ENCODE assay signal across 11 mouse cellular contexts in the genomic region with DNA sequence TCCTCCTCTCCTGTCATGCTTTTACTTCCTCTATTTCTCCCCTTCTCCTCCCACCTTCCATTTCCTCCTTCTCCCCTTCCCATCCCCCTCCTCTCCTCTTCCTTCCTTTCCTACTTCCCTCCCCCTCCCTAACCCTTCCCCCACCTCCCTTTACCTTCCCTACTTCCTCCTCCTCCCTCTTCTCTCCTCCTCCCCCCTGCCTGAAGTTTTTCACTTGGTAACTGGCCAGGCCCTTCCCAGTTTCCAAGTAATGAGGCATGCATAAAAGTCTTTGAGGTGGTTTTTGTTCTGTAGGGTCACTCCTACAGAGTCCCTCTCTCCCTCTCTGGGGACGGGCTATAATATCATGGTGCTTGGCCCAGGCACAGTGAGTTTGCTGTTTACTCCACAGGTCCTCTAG. TPM values are rescaled to one million over a fixed set of nuclear protein-coding genes. Genes with fewer than 3 reads are reported as not detected.
DNase-seq lines count a peak whose midpoint lies in the region; ATAC-seq lines count a peak whose summit lies in the region.
"Had no signal": no experiment of that assay in that cellular context is flagged by ENCODE, and none has a peak within 500 bp of the region (broad histone marks: within the 10 kb centered on the region; RNA-seq: fewer than 3 reads in every experiment).

No protein-coding gene starts in this region.

- 31% methylated on average over 1 of the region's 1 CpGs for WGBS in heart, embryonic 12.5 days
- WGBS in embryonic facial prominence, embryonic 14.5 days, result 53% methylated on average over 1 of the region's 1 CpGs
- 18% methylated on average over 1 of the region's 1 CpGs for WGBS in macrophage (ENCODE audit: missing documents)

- H3K4me2 ChIP-seq in heart, embryonic 12.5 days, result no peak overlapping the region
- H3K4me2 ChIP-seq in embryonic facial prominence, embryonic 14.5 days (ENCODE audit: low read depth, low read length), result no peak overlapping the region

- H3K36me3 ChIP-seq in heart, embryonic 12.5 days, result no peaks in the 10 kb centered on the region
- H3K36me3 ChIP-seq in embryonic facial prominence, embryonic 14.5 days (ENCODE audit: control insufficient read depth, insufficient read depth, low read length), result no peaks in the 10 kb centered on the region
- no peaks in the 10 kb centered on the region for H3K36me3 ChIP-seq in macrophage (ENCODE audit: inconsistent target)

- no peak overlapping the region for H3K4me3 ChIP-seq in heart, embryonic 12.5 days
- no peak overlapping the region for H3K4me3 ChIP-seq in embryonic facial prominence, embryonic 14.5 days (ENCODE audit: low read depth, low read length)
- no peak overlapping the region for H3K4me3 ChIP-seq in macrophage (ENCODE audit: inconsistent target)

- ATAC-seq in heart, embryonic 12.5 days (ENCODE audit: insufficient number of reproducible peaks, low FRiP score), result no peak
- ATAC-seq in embryonic facial prominence, embryonic 14.5 days (ENCODE audit: low read depth), result no peak; the same call in 1 of the 2 replicates
- ATAC-seq: forebrain, postnatal 0 days had no signal

- H3K9ac ChIP-seq in heart, embryonic 12.5 days, result no peak overlapping the region
- no peak overlapping the region for H3K9ac ChIP-seq in embryonic facial prominence, embryonic 14.5 days (ENCODE audit: low read depth, low read length)
- H3K9ac ChIP-seq: forebrain, postnatal 0 days had no signal

- DNase-seq in heart, adult 18-20 months, result no peak
- peak; percentile 38 for DNase-seq in embryonic facial prominence, embryonic 14.5 days (ENCODE audit: low spot score)
- DNase-seq in kidney, postnatal 36 days, result peak; percentile 39 to 45
- DNase-seq in MN1 (ENCODE audit: low spot score), result no peak
- no peak for DNase-seq in cerebellum, postnatal 4 days (ENCODE audit: low spot score in 2 of 2)
- DNase-seq in thymus, adult 18-20 months, result no peak
- DNase-seq: adrenal gland, postnatal 10 days; forebrain, postnatal 0 days had no signal

- H3K9me3 ChIP-seq in heart, embryonic 12.5 days (replicated peaks), result no peaks in the 10 kb centered on the region
- H3K9me3 ChIP-seq in embryonic facial prominence, embryonic 14.5 days (ENCODE audit: control insufficient read depth, low read length), result peaks cover 6% of the 10 kb centered on the region

- H3K4me1 ChIP-seq in heart, embryonic 12.5 days (replicated peaks), result peaks cover 63% of the 10 kb centered on the region
- H3K4me1 ChIP-seq in embryonic facial prominence, embryonic 14.5 days (ENCODE audit: control insufficient read depth, insufficient read depth, low read length), result peaks cover 18% of the 10 kb centered on the region

- peak overlapping the region; percentile 72 for H3K27ac ChIP-seq in heart, embryonic 12.5 days (ENCODE audit: poor library complexity, severe bottlenecking)
- peak overlapping the region; percentile 28; the same call in 1 of the 2 replicates for H3K27ac ChIP-seq in embryonic facial prominence, embryonic 14.5 days (replicated peaks; ENCODE audit: low read depth, low read length)
- peak overlapping the region; percentile 14; the same call in 1 of the 2 replicates for H3K27ac ChIP-seq in macrophage

- no peaks in the 10 kb centered on the region for H3K79me2 ChIP-seq in macrophage (ENCODE audit: inconsistent target)

- no peaks in the 10 kb centered on the region for H3K27me3 ChIP-seq in heart, embryonic 12.5 days (replicated peaks)
- no peaks in the 10 kb centered on the region for H3K27me3 ChIP-seq in embryonic facial prominence, embryonic 14.5 days (replicated peaks; ENCODE audit: control insufficient read depth, insufficient read depth, low read length)

RNA-seq across cellular contexts. Expression of a gene that starts 13.2 kb away (rescaled TPM):
- polyA plus RNA-seq in heart, embryonic 12.5 days (2016; fragmentation: Nextera tagmentation; extraction: Ambion mirVana), result 12.9 and 15.8 TPM in 2 replicates
- total RNA-seq in heart, adult 18-20 months (2021), result 10 to 100 TPM; 33.8 to 36.4 TPM
- polyA plus RNA-seq in embryonic facial prominence, embryonic 14.5 days (2014; fragmentation: Nextera tagmentation; extraction: Ambion mirVana), result 1.9 and 2.0 TPM in 2 replicates
- total RNA-seq in macrophage (2018; cell fraction: chromatin; rRNA removed), result 1 to 10 TPM in 4 of 26 experiments, under 1 TPM in 7, not detected in 15; 0.31 to 4.2 (median 0.82) TPM
- under 1 TPM in 24 of 26 experiments, not detected in 2; 0.03 to 0.24 (median 0.09) TPM for total RNA-seq in macrophage (2018; cell fraction: cytosol; rRNA removed)
- 1 to 10 TPM in 1 of 26 experiments, under 1 TPM in 4, not detected in 21; 0.15 to 1.2 (median 0.67) TPM for total RNA-seq in macrophage (2018; cell fraction: nucleus; rRNA removed)
- polyA plus RNA-seq in macrophage (2018), result 0.07 to 0.32 TPM in 2 of 3 replicates, not detected in the other

RNA-seq across cellular contexts. Expression of a gene that starts 25.0 kb away (rescaled TPM):
- 3.8 and 4.3 TPM in 2 replicates for polyA plus RNA-seq in heart, embryonic 12.5 days (2016; fragmentation: Nextera tagmentation; extraction: Ambion mirVana)
- total RNA-seq in heart, adult 18-20 months (2021), result under 1 TPM in 1 of 2 experiments, not detected in 1; 0.10 TPM
- polyA plus RNA-seq in embryonic facial prominence, embryonic 14.5 days (2014; fragmentation: Nextera tagmentation; extraction: Ambion mirVana), result 14.7 and 18.2 TPM in 2 replicates
- under 1 TPM in 1 of 26 experiments, not detected in 25; 0.35 TPM for total RNA-seq in macrophage (2018; cell fraction: chromatin; rRNA removed)
- total RNA-seq in macrophage (2018; cell fraction: cytosol; rRNA removed), result not detected
- not detected for total RNA-seq in macrophage (2018; cell fraction: nucleus; rRNA removed)
- not detected in 3 replicates for polyA plus RNA-seq in macrophage (2018)
- polyA plus RNA-seq: cortical plate, adult 2 months had no signal

RNA-seq across cellular contexts. Expression of a gene that starts 50.4 kb away (rescaled TPM):
- polyA plus RNA-seq in heart, embryonic 12.5 days (2016; fragmentation: Nextera tagmentation; extraction: Ambion mirVana), result 57.1 and 61.7 TPM in 2 replicates
- 10 to 100 TPM; 13.1 to 14.9 TPM for total RNA-seq in heart, adult 18-20 months (2021)
- polyA plus RNA-seq in embryonic facial prominence, embryonic 14.5 days (2014; fragmentation: Nextera tagmentation; extraction: Ambion mirVana), result 52.2 and 66.7 TPM in 2 replicates
- total RNA-seq in macrophage (2018; cell fraction: chromatin; rRNA removed), result 10 to 100 TPM in 16 of 26 experiments, 1 to 10 TPM in 10; 3.8 to 29.1 (median 11.1) TPM
- total RNA-seq in macrophage (2018; cell fraction: cytosol; rRNA removed), result 10 to 100 TPM in 22 of 26 experiments, 1 to 10 TPM in 4; 6.4 to 19.3 (median 16.0) TPM
- 10 to 100 TPM in 23 of 26 experiments, 1 to 10 TPM in 3; 5.4 to 31.7 (median 18.3) TPM for total RNA-seq in macrophage (2018; cell fraction: nucleus; rRNA removed)
- 11.1 to 20.1 TPM (median 14.3 TPM) in 3 replicates for polyA plus RNA-seq in macrophage (2018)

Comparison
In these comparisons a context has a peak if more than half of its experiments do, and no peak if none do; other contexts are left out.
1. H3K27ac ChIP-seq: peak in every context shown above with its lines; median percentile 72 in heart, embryonic 12.5 days; 28 in embryonic facial prominence, embryonic 14.5 days; 14 in macrophage.
2. DNase-seq: peak in embryonic facial prominence, embryonic 14.5 days (single experiment) and kidney, postnatal 36 days (2 of 2); none in heart, adult 18-20 months (0 of 2), MN1 (single experiment), cerebellum, postnatal 4 days (0 of 2) and thymus, adult 18-20 months (0 of 2).